Mouse (Mus musculus) effector memory CD4-positive, alpha-beta T cell, adult 5 months (primary cell): ENCODE data around the gene Rnf39. TPM values are rescaled to one million over a fixed set of nuclear protein-coding genes. Genes with fewer than 3 reads are reported as not detected.

Experiments
- polyA plus RNA-seq: library from polyadenylated mRNA; unstranded; fragments of 100-300 nt; shearing (Covaris generic); gene quantifications from one replicate; pipeline ENCODE4 v1.2.1, GENCODE M21; 2017

Gene Rnf39
- 0.86 TPM for polyA plus RNA-seq

GRCm38 (mm10) chr17:36942791-36943471 lies at the start of gene Rnf39:
Rnf39 (plus strand) TSS chr17:36942918.

GRCm38 (mm10) chr17:36897552-36898205 lies 45.0 kb upstream of the Rnf39 start, which contains the start of gene Trim31:
Trim31 (plus strand) TSS chr17:36898118.

GRCm38 (mm10) chr17:36950981-36951947 lies 8.5 kb downstream of the Rnf39 start, which contains the start of gene Ppp1r11:
Ppp1r11 (minus strand) TSS chr17:36951741.

GRCm38 (mm10) chr17:36957999-36958743 lies 15.5 kb downstream of the Rnf39 start, which contains the start of the genes Znrd1 and Znrd1as:
Znrd1 (minus strand) TSS chr17:36958559.
Znrd1as (plus strand) TSS chr17:36958592.

GRCm38 (mm10) chr17:36981221-36981813 lies 38.6 kb downstream of the Rnf39 start, which contains the start of gene 2410137M14Rik:
2410137M14Rik (minus strand) TSS chr17:36981237.

GRCm38 (mm10) chr17:36989437-36989836 lies 46.7 kb downstream of the Rnf39 start, which contains the start of gene H2-M5:
H2-M5 (minus strand) TSS chr17:36989537.

Other genes with a start within 250 kb of the Rnf39 start
- gene H2-M10.5, start 170.0 kb upstream of the Rnf39 start, polyA plus RNA-seq: not detected
- not detected for gene H2-M10.6, start 130.7 kb upstream of the Rnf39 start, polyA plus RNA-seq
- 118 TPM for gene Trim26, start 105.8 kb upstream of the Rnf39 start, polyA plus RNA-seq
- gene Trim15, start 75.7 kb upstream of the Rnf39 start, polyA plus RNA-seq: not detected
- not detected for gene Trim10, start 73.3 kb upstream of the Rnf39 start, polyA plus RNA-seq
- not detected for gene Trim40, start 52.8 kb upstream of the Rnf39 start, polyA plus RNA-seq
- not detected for gene Trim31, start 44.8 kb upstream of the Rnf39 start, polyA plus RNA-seq
- 243 TPM for gene Ppp1r11, start 8.8 kb downstream of the Rnf39 start, polyA plus RNA-seq
- gene Znrd1, start 15.6 kb downstream of the Rnf39 start, polyA plus RNA-seq: 133 TPM
- 2.6 TPM for gene Znrd1as, start 15.7 kb downstream of the Rnf39 start, polyA plus RNA-seq
- gene 2410137M14Rik, start 38.3 kb downstream of the Rnf39 start, polyA plus RNA-seq: not detected
- gene H2-M5, start 46.6 kb downstream of the Rnf39 start, polyA plus RNA-seq: not detected
- gene Zfp57, start 58.2 kb downstream of the Rnf39 start, polyA plus RNA-seq: not detected
- gene Mog, start 80.5 kb downstream of the Rnf39 start, polyA plus RNA-seq: not detected
- gene Gabbr1, start 103.0 kb downstream of the Rnf39 start, polyA plus RNA-seq: 14.8 TPM
- gene Olfr90, start 145.6 kb downstream of the Rnf39 start, polyA plus RNA-seq: not detected
- not detected for gene Olfr91, start 155.4 kb downstream of the Rnf39 start, polyA plus RNA-seq
- not detected for gene Olfr92, start 177.2 kb downstream of the Rnf39 start, polyA plus RNA-seq
- not detected for gene Olfr93, start 218.6 kb downstream of the Rnf39 start, polyA plus RNA-seq